Mouse (Mus musculus) stomach, embryonic 16.5 days (tissue): Measurements from ENCODE around the gene Aifm1. TPM values are rescaled to one million over a fixed set of nuclear protein-coding genes. Genes with fewer than 3 reads are reported as not detected.

Experiments
- polyA plus RNA-seq: library from polyadenylated mRNA; unstranded; fragments of >200 nt; fragmentation: Nextera tagmentation; extraction: Ambion mirVana; gene quantifications from 2 replicates; pipeline ENCODE4 v1.2.1, GENCODE M21; 2015

Aifm1 gene
- polyA plus RNA-seq, 1 experiment from 2014 or later, result 81.0 TPM

Other genes starting within 250 kb of the Aifm1 start
- gene Bcorl1, start 172.2 kb downstream of the Aifm1 start, polyA plus RNA-seq, result 5.2 TPM in 2 replicates
- gene Elf4, start 50.4 kb downstream of the Aifm1 start, polyA plus RNA-seq, result 9.1 and 9.3 TPM in 2 replicates
- gene Rab33a, start 5.7 kb upstream of the Aifm1 start, polyA plus RNA-seq, result 5.3 and 5.9 TPM in 2 replicates
- 7.8 and 8.6 TPM in 2 replicates for gene Zfp280c, start 80.9 kb upstream of the Aifm1 start, polyA plus RNA-seq
- gene Slc25a14, start 109.8 kb upstream of the Aifm1 start, polyA plus RNA-seq, result 11.8 and 14.3 TPM in 2 replicates
- gene Gpr119, start 160.9 kb upstream of the Aifm1 start, polyA plus RNA-seq, result 0.14 TPM in 1 of 2 replicates, not detected in the other
- gene Rbmx2, start 181.4 kb upstream of the Aifm1 start, polyA plus RNA-seq, result 14.7 and 14.9 TPM in 2 replicates